Mouse (Mus musculus) kidney, postnatal 0 days (tissue): ENCODE data around the gene Hint1. TPM values are rescaled to one million over a fixed set of nuclear protein-coding genes. Genes with fewer than 3 reads are reported as not detected.
A peak's percentile ranks its signal among the peaks of the same experiment; 100 is the strongest.

Source experiments
- ATAC-seq: fragments of 200-750 bp; cut with Nextera tagmentation; replicated peaks from 2 replicates; pipeline ENCODE4 v1.8.0; 2017; ENCODE audit warnings: low read depth, moderate number of reproducible peaks, moderate TSS enrichment, moderate library complexity; ENCODE audit not compliant: low FRiP score
- DNase-seq: peaks from one replicate; pipeline ENCODE4 v3.0.0-alpha.2; 2016; ENCODE audit warnings: low spot score
- H3K27ac ChIP-seq: fragments of 300-500 bp; sonication (generic); 2 replicates; pipeline ENCODE4 v1.5.1; 2014; ENCODE audit warnings: mild to moderate bottlenecking
- H3K27me3 ChIP-seq: fragments of 300-500 bp; sonication (generic); 2 replicates; pipeline ENCODE4 v1.6.1; 2014; ENCODE audit warnings: low read length, mixed read lengths; ENCODE audit not compliant: insufficient read depth
- H3K36me3 ChIP-seq: fragments of 300-500 bp; sonication (generic); 2 replicates; pipeline ENCODE4 v1.6.1; 2014; ENCODE audit warnings: low read length, mixed read lengths; ENCODE audit not compliant: insufficient read depth
- H3K4me1 ChIP-seq: fragments of 300-500 bp; sonication (generic); replicated peaks from 2 replicates; pipeline ENCODE4 v1.6.1; 2014; ENCODE audit warnings: antibody characterized with exemption, low read length, mixed read lengths; ENCODE audit not compliant: insufficient read depth
- H3K4me2 ChIP-seq: fragments of 300-500 bp; sonication (generic); 2 replicates; pipeline ENCODE4 v1.6.1; 2014; ENCODE audit warnings: mild to moderate bottlenecking, low read length, moderate library complexity, mixed read lengths
- H3K4me3 ChIP-seq: fragments of 300-500 bp; sonication (generic); replicated peaks from 2 replicates; pipeline ENCODE4 v1.5.1; 2014; ENCODE audit warnings: low read depth, low read length
- H3K9ac ChIP-seq: fragments of 300-500 bp; sonication (generic); 2 replicates; pipeline ENCODE4 v1.6.1; 2014; ENCODE audit warnings: low read depth, low read length
- H3K9me3 ChIP-seq: fragments of 300-500 bp; sonication (generic); replicated peaks from 2 replicates; pipeline ENCODE4 v1.6.1; 2016; ENCODE audit warnings: low read length, inconsistent platforms, mixed read lengths
- CTCF ChIP-seq: IDR thresholded peaks from 2 replicates; pipeline ENCODE4 v1.5.1; 2016; ENCODE audit warnings: antibody characterized with exemption, low read depth, mild to moderate bottlenecking, moderate library complexity
- WGBS: fragments of 180-500 bp; shearing (Covaris S2); extraction: QIAGEN DNeasy Blood & Tissue Kit; methylation state at CpG from one replicate; pipeline ENCODE4 v1.1.7; 2014; 5-methylcytosine and 5-hydroxymethylcytosine counted together
- polyA plus RNA-seq: library from polyadenylated mRNA; unstranded; fragments of >200 nt; fragmentation: Nextera tagmentation; extraction: Ambion mirVana; gene quantifications from 2 replicates; pipeline ENCODE4 v1.2.1, GENCODE M21; 2015

The Hint1 gene
- 1,015 and 1,085 TPM in 2 replicates for polyA plus RNA-seq

DNA sequence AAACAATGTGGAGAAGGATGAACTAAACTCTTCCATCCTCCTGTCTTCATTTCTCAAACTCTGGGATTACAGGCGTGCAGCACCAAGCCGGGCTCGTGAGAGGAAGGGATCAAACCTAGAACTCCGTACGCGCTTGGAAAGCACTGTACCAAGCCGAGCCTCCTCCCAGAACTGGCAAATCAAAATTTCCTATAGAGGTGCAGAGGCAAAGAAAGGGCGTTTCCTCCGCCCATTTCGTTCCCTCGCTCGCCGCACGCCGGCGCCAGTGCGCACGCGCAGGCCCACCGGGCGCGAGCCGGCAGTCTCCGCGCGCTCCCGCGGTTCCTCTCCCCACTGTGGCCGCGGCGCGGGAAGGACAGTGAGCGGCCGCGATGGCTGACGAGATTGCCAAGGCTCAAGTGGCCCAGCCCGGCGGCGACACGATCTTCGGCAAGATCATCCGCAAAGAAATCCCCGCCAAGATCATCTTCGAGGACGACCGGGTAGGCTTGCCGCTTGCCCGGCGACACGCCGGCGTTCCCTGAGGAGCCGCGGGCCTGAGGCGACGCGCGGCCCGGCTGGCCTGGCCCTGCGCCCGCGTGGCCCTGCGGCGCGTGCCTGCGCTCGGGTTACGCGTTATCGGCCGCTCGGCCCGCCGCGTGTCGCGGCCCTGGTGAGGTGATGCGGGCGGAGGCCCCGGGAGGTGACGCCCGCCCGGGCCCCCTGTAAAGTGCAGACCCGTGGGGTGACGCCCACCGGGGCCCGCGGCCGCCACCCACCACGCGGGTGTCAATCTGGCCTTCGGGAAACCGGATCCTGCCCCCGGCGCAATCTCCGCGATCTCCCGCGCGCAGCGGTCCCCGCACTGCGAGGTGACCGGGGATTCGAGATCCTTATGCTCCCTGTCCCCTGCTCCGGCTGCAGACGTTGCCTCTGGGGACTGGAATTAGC lies at the start of gene Hint1:
Gene Hint1, plus strand, starts transcription at position 265 of the 930 bp plus-strand sequence.
- ATAC-seq (peak; percentile 80), DNase-seq (peak; percentile 95)
- Histone ChIP-seq H3K9me3 (no peaks in the 10 kb centered on the region), H3K4me1 (0 out of 2 replicates have a peak, but pooled peaks cover 14% of the 10 kb centered on the region), H3K4me2 (peak within 1 kb of the TSS; percentile 60), H3K9ac (peak within 1 kb of the TSS; percentile 96), H3K27me3 (no peaks in the 10 kb centered on the region), H3K4me3 (peak within 1 kb of the TSS; percentile 95), H3K27ac (peak within 1 kb of the TSS; percentile 95), H3K36me3 (peaks cover 16% of the 10 kb centered on the region)
- under 1% methylated on average over 97 of the region's 107 CpGs for WGBS
- peak; percentile 43; the same call in 1 of the 2 replicates for TF ChIP-seq CTCF

DNA sequence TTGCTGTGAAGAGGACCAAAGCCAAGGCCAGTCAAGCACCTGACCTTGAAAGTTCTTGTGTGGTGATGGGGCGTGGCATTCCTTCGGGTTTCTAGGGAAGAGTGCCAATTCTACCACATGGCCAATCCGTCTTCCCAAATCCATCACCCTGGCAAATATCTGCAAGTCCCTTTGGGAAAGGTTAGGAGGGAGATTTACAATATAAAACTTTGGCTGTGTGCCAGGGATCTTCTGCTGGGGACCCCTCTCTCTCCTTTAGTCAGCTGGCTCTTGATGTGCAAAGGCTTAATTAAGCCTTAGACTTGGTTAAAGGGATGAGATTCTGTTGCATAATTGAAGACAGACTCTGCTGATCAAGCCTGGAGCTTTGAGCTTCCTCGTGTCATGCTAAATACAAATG lies 48.7 kb upstream of the Hint1 start:
- 58% methylated on average over 4 of the region's 4 CpGs for WGBS
- DNase-seq (no peak), ATAC-seq (no peak)

DNA sequence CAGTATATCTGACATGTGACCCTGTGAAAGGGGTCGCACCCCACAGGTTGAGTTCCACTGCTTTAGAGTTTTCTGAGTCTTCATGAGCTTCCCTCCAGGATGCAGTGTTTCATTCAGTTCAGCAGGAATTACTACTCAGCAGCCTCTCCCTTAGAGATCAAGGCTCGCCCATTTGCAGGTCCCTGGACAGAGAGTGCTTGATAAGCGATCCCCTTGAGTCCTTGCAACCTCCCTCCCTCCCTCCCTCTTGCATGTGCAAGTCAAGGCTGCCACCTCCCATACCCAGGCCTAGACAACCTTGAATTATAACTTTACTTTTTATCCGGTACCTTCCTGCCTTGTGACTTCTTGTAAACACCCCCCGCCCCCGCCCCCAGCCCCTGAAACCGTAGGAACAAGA lies 46.7 kb upstream of the Hint1 start:
- no peaks in the 10 kb centered on the region for H3K27me3 ChIP-seq
- 47% methylated on average over 7 of the region's 7 CpGs for WGBS

More for the DNA sequence above, 48.7 kb upstream of the Hint1 start:
- no peak overlapping the region for H3K4me2 ChIP-seq
- no peaks in the 10 kb centered on the region for H3K9me3 ChIP-seq
- no peak overlapping the region for H3K27ac ChIP-seq
- no peak overlapping the region for H3K4me3 ChIP-seq
- no peak for TF ChIP-seq CTCF
- H3K36me3 ChIP-seq = no peaks in the 10 kb centered on the region
- no peaks in the 10 kb centered on the region for H3K27me3 ChIP-seq
- no peaks in the 10 kb centered on the region for H3K4me1 ChIP-seq
- no peak overlapping the region for H3K9ac ChIP-seq

DNA sequence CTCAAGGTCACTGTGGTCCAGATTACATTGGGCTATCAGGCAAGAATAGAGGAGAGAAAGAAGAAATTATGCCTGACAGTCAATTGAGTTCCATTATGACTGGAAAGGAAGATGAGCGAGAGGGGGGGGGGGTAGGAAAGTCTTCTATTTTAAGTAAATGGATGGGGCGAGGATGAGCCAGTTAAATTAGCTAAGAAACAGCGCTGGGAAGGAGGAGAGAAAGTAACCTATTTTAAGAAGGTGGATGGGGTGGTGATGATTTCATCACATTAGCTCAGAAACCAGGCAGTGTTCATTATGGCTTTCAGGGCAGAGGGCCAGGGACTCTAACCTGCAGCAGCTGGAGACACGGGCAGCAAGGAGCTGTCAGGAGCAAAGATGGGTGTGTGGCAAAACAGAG lies 42.7 kb upstream of the Hint1 start:
- Histone ChIP-seq H3K4me2 (no peak overlapping the region), H3K4me3 (no peak overlapping the region), H3K36me3 (no peaks in the 10 kb centered on the region), H3K27ac (no peak overlapping the region), H3K9me3 (no peaks in the 10 kb centered on the region), H3K4me1 (no peaks in the 10 kb centered on the region), H3K9ac (no peak overlapping the region), H3K27me3 (no peaks in the 10 kb centered on the region)
- WGBS = 75% methylated on average over 4 of the region's 4 CpGs
- DNase-seq = no peak
- no peak for ATAC-seq
- no peak for TF ChIP-seq CTCF

More for the DNA sequence above, 46.7 kb upstream of the Hint1 start:
- no peak overlapping the region for H3K4me2 ChIP-seq
- no peak overlapping the region for H3K27ac ChIP-seq
- TF ChIP-seq CTCF = no peak
- H3K9ac ChIP-seq = no peak overlapping the region
- no peak for DNase-seq
- no peak overlapping the region for H3K4me3 ChIP-seq
- ATAC-seq = no peak
- H3K4me1 ChIP-seq = no peaks in the 10 kb centered on the region
- H3K36me3 ChIP-seq = no peaks in the 10 kb centered on the region
- H3K9me3 ChIP-seq = no peaks in the 10 kb centered on the region

DNA sequence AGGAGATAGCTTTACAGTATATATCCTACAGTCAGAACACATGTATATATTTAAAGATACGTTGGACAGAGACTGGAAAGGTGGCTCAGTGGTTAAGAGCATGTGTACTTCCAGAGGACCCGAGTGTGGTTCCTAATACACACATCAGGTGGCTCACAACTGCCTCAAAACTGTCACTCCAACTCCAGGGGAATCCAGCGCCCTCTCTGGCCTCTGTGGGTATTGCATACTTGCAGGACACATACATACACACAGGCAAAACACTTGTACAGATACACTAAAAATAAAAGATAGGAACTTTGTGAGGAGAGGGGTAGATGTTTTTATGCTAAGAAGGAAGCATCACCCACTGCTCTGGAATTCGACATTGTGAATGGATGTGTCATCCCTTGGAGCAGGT lies 40.4 kb upstream of the Hint1 start:
- no peak for DNase-seq
- Histone ChIP-seq H3K9me3 (no peaks in the 10 kb centered on the region), H3K4me1 (no peaks in the 10 kb centered on the region), H3K36me3 (no peaks in the 10 kb centered on the region), H3K27ac (no peak overlapping the region), H3K4me3 (no peak overlapping the region), H3K4me2 (no peak overlapping the region), H3K27me3 (no peaks in the 10 kb centered on the region), H3K9ac (no peak overlapping the region)
- no peak; the same call in 1 of the 2 replicates for TF ChIP-seq CTCF
- no peak for ATAC-seq
- 87% methylated on average over 4 of the region's 4 CpGs for WGBS

DNA sequence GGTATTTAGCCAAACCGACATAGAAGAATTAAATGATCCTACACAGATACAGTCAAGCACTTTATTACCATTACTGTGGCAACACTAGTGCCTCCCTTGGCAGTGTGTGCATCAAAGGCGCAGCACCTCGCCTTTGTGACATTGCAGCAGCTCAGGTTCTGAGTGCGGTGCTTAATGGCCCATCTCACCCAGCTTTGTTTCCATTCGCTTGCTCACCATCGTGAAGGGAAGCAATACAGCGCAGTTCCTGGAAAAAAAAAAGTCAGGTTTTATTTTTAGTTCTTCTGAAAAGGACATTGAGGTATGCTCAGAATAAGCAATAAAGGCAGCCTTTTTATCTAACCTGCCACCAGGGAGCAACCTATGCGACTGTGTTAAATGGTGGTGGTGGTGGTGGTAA lies 39.4 kb upstream of the Hint1 start:
- Histone ChIP-seq H3K9ac (no peak overlapping the region), H3K4me2 (no peak overlapping the region), H3K9me3 (no peaks in the 10 kb centered on the region), H3K4me3 (no peak overlapping the region), H3K27ac (no peak overlapping the region), H3K27me3 (no peaks in the 10 kb centered on the region), H3K36me3 (no peaks in the 10 kb centered on the region), H3K4me1 (no peaks in the 10 kb centered on the region)
- 58% methylated on average over 8 of the region's 8 CpGs for WGBS
- TF ChIP-seq CTCF = 0 out of 2 replicates have a peak, but pooled peaks have one; percentile 6
- no peak for ATAC-seq
- peak; percentile 51 for DNase-seq
